Mouse (Mus musculus): ENCODE results near the gene Lpar5.

DNA sequence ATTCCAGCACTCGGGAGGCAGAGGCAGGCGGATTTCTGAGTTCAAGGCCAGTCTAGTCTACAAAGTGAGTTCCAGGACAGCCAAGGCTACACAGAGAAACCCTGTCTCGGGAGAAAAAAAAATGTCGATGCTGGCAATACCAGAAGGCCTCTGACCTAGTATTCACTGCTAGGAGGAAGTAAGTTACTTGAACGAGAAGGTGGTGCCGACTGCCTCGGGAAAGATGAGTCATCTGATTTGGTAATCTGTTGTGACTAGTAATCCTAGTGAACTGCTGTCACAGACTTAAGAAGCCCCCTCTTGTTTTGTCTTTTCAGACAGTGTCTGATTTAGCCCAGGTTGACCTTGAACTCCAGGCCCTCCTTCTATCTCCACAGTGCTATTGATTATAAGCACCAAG is 26.7 kb upstream of the Lpar5 start:
- TF ChIP-seq CTCF (IDR thresholded peaks at IDR 0.05; ENCODE audit: borderline replicate concordance, control insufficient read depth, extremely low read depth, insufficient read depth, low read length, poor library complexity), result no peak
- no peak for TF ChIP-seq POLR2A (IDR thresholded peaks at IDR 0.05; ENCODE audit: control insufficient read depth, extremely low read depth, insufficient read depth, low read length, poor library complexity)
